Mouse (Mus musculus) MEL (cell line): ENCODE measurements around the gene Brd3os. TPM values are rescaled to one million over a fixed set of nuclear protein-coding genes. Genes with fewer than 3 reads are reported as not detected.

ENCODE experiments used
- DNase-seq: peaks from one replicate; pipeline ENCODE4 v3.0.0; 2011; ENCODE audit warnings: low read depth, low spot score
- H3K27ac ChIP-seq: 2 replicates; pipeline ENCODE4 v1.5.1; 2012; ENCODE audit warnings: low read depth, mild to moderate bottlenecking, control low read depth, low read length, moderate library complexity; ENCODE audit not compliant: control insufficient read depth
- H3K27me3 ChIP-seq, 2 experiments: fragments of 150-350 bp in 1 of 2; sonication (generic) in 1 of 2; 2 replicates each; pipeline ENCODE4 v1.6.1; 2012; ENCODE audit warnings: low read length in 2 of 2, mild to moderate bottlenecking in 2 of 2, improper control_type of control experiment in 1 of 2, moderate library complexity in 1 of 2; ENCODE audit not compliant: insufficient read depth in 2 of 2, control insufficient read depth in 1 of 2
- H3K36me3 ChIP-seq, 2 experiments: 2 replicates each; pipeline ENCODE4 v1.6.1; 2012 to 2014; ENCODE audit warnings: low read length in 2 of 2, improper control_type of control experiment in 1 of 2, inconsistent platforms in 1 of 2, mild to moderate bottlenecking in 1 of 2; ENCODE audit not compliant: insufficient read depth in 2 of 2, control insufficient read depth in 1 of 2
- H3K4me1 ChIP-seq, 2 experiments: fragments of 150-350 bp in 1 of 2; sonication (generic) in 1 of 2; 2 replicates each; pipeline ENCODE4 v1.6.1; 2012; ENCODE audit warnings: low read length in 2 of 2, improper control_type of control experiment in 1 of 2, mild to moderate bottlenecking in 1 of 2; ENCODE audit not compliant: insufficient read depth in 2 of 2, control insufficient read depth in 1 of 2
- H3K4me3 ChIP-seq, 2 experiments: fragments of 150-350 bp in 1 of 2; sonication (generic) in 1 of 2; 2 replicates each; pipeline ENCODE4 v1.5.1; 2012; ENCODE audit warnings: low read depth in 2 of 2, low read length in 2 of 2, mild to moderate bottlenecking in 2 of 2, moderate library complexity in 2 of 2, control low read depth in 1 of 2, improper control_type of control experiment in 1 of 2; ENCODE audit not compliant: control insufficient read depth in 1 of 2, insufficient read depth in 1 of 2
- H3K79me2 ChIP-seq: 2 replicates; pipeline ENCODE4 v1.6.1; 2012; ENCODE audit warnings: mild to moderate bottlenecking, low read length, moderate library complexity; ENCODE audit not compliant: control insufficient read depth, poor library complexity, insufficient read depth
- H3K9ac ChIP-seq: 2 replicates; pipeline ENCODE4 v1.6.1; 2012; ENCODE audit warnings: low read depth, mild to moderate bottlenecking, control low read depth, low read length, moderate library complexity; ENCODE audit not compliant: control insufficient read depth, poor library complexity, severe bottlenecking
- H3K9me3 ChIP-seq: fragments of 150-350 bp; sonication (generic); replicated peaks from 2 replicates; pipeline ENCODE4 v1.6.1; 2012; ENCODE audit warnings: mild to moderate bottlenecking, low read length, improper control_type of control experiment, moderate library complexity; ENCODE audit not compliant: insufficient read depth
- BHLHE40 ChIP-seq: IDR thresholded peaks from 2 replicates; pipeline ENCODE4 v1.6.1; 2012; ENCODE audit warnings: low read depth, mild to moderate bottlenecking, inconsistent platforms, low read length, improper control_type of control experiment, borderline replicate concordance
- CTCF ChIP-seq, 3 experiments: IDR thresholded peaks in 2 of 3; conservative IDR thresholded peaks in 1 of 3; 2 replicates each; pipeline ENCODE4 v1.5.1; 2011 to 2012; ENCODE audit warnings: low read length in 3 of 3, low read depth in 2 of 3, mild to moderate bottlenecking in 2 of 3, improper control_type of control experiment in 1 of 3, inconsistent platforms in 1 of 3, mixed read lengths in 1 of 3, moderate library complexity in 1 of 3; ENCODE audit not compliant: control insufficient read depth in 1 of 3, insufficient read depth in 1 of 3, poor library complexity in 1 of 3, severe bottlenecking in 1 of 3
- E2F4 ChIP-seq: IDR thresholded peaks from 2 replicates; pipeline ENCODE4 v1.6.1; 2011; ENCODE audit warnings: low read depth, low read length, improper control_type of control experiment, borderline replicate concordance
- EP300 ChIP-seq, 2 experiments: IDR thresholded peaks; 2 replicates each; pipeline ENCODE4 v1.6.1; 2011; ENCODE audit warnings: improper control_type of control experiment in 2 of 2, low read length in 2 of 2, low read depth in 1 of 2, mild to moderate bottlenecking in 1 of 2
- GATA1 ChIP-seq: IDR thresholded peaks from 2 replicates; pipeline ENCODE4 v1.6.1; 2011; ENCODE audit warnings: low read depth, low read length, improper control_type of control experiment
- JUND ChIP-seq: IDR thresholded peaks from 2 replicates; pipeline ENCODE4 v1.6.1; 2011; ENCODE audit warnings: low read depth, mild to moderate bottlenecking, improper control_type of control experiment, low read length
- MAX ChIP-seq: IDR thresholded peaks from 2 replicates; pipeline ENCODE4 v1.6.1; 2011; ENCODE audit warnings: low read length, improper control_type of control experiment
- MXI1 ChIP-seq: IDR thresholded peaks from 2 replicates; pipeline ENCODE4 v1.6.1; 2011; ENCODE audit warnings: mild to moderate bottlenecking, low read depth, low read length, improper control_type of control experiment
- NELFE ChIP-seq: IDR thresholded peaks from 2 replicates; pipeline ENCODE4 v1.6.1; 2011; ENCODE audit warnings: low read depth, low read length, improper control_type of control experiment
- POLR2A ChIP-seq, 2 experiments: IDR thresholded peaks; 2 replicates each; pipeline ENCODE4 v1.6.1; 2011 to 2012; ENCODE audit warnings: low read length in 2 of 2, mild to moderate bottlenecking in 2 of 2, control low read depth in 1 of 2, improper control_type of control experiment in 1 of 2, low read depth in 1 of 2, moderate library complexity in 1 of 2; ENCODE audit not compliant: control insufficient read depth in 1 of 2, insufficient read depth in 1 of 2, poor library complexity in 1 of 2
- SIN3A ChIP-seq: IDR thresholded peaks from 2 replicates; pipeline ENCODE4 v1.6.1; 2012; ENCODE audit warnings: low read length, improper control_type of control experiment, inconsistent platforms
- TAL1 ChIP-seq: IDR thresholded peaks from 2 replicates; pipeline ENCODE4 v1.6.1; 2012; ENCODE audit warnings: mild to moderate bottlenecking, inconsistent platforms, low read length, moderate library complexity, mixed read lengths
- TCF12 ChIP-seq: IDR thresholded peaks from 2 replicates; pipeline ENCODE4 v1.6.1; 2014; ENCODE audit warnings: low read depth, mild to moderate bottlenecking, inconsistent platforms, low read length, improper control_type of control experiment, moderate library complexity
- ZC3H11A ChIP-seq: IDR thresholded peaks from 2 replicates; pipeline ENCODE4 v1.6.1; 2012; ENCODE audit warnings: low read depth, mild to moderate bottlenecking, inconsistent platforms, low read length, improper control_type of control experiment
- ZMIZ1 ChIP-seq: IDR thresholded peaks from 2 replicates; pipeline ENCODE4 v1.6.1; 2012; ENCODE audit warnings: low read depth, mild to moderate bottlenecking, inconsistent platforms, low read length, improper control_type of control experiment, moderate library complexity
- ZNF384 ChIP-seq: IDR thresholded peaks from 2 replicates; pipeline ENCODE4 v1.6.1; 2012; ENCODE audit warnings: low read depth, mild to moderate bottlenecking, inconsistent platforms, low read length, improper control_type of control experiment
- polyA plus RNA-seq, 2 experiments: library from polyadenylated mRNA; stranded (reverse) in 1 of 2; unstranded in 1 of 2; fragments of >175 nt in 1 of 2; fragments of >200 nt in 1 of 2; gene quantifications; 2 replicates each; pipeline versions ENCODE4 v1.2.1 to v1.2.4; 2012; ENCODE audit warnings: low replicate concordance in 2 of 2, low read depth in 1 of 2; ENCODE audit not compliant: insufficient read length in 2 of 2, insufficient read depth in 1 of 2, missing spikeins in 1 of 2
- total RNA-seq: library from RNA; depleted of rRNA; stranded (reverse); fragments of 300-350 nt; gene quantifications from 2 replicates; pipeline ENCODE4 v1.2.3, GENCODE M21; 2012

Brd3os gene
- total and polyA plus RNA-seq, 3 experiments = 0.31 to 2.9 TPM; not detected in 1

DNA sequence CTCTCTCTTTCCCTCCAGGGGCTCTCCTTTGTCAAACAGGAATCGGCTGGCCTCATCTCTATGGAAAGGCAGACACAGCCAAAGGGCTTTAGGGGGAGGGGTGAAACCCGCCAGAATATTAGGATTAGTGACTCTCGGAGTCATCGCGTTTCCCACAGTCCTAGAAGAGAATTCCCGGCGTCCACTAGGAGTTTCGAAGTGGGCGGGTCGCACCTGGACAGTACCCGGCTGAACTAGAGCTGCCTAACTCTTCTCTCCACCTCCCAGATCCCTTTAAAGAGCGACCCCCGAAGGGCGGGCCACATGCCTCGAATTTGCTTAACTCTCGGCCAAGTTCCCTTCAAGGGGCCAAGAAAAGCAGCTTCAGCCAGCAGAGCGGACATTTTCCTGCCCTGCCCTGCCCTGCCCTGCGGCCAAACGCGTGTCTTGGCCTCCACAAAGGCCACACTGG is 16.9 kb upstream of the Brd3os start:
- Histone ChIP-seq H3K4me1 (peaks cover 3 to 12% of the 10 kb centered on the region in 2 experiments), H3K27ac (no peak overlapping the region), H3K9me3 (no peaks in the 10 kb centered on the region), H3K27me3 (no peaks in the 10 kb centered on the region), H3K79me2 (peaks cover 15% of the 10 kb centered on the region), H3K9ac (peak overlapping the region; percentile 87), H3K36me3 (peaks cover 0 to 11% of the 10 kb centered on the region in 2 experiments; a peak in 1 of 4 replicates), H3K4me3 (peak overlapping the region; percentile 67 to 88)
- TF ChIP-seq EP300 (IDR thresholded peaks at IDR 0.05; ENCODE audit: low read depth in 1 of 2, low read length in 2 of 2) = no peak
- TF ChIP-seq SIN3A = no peak
- no peak for TF ChIP-seq ZMIZ1
- no peak for TF ChIP-seq CTCF (IDR thresholded peaks at IDR 0.05 in 2 of 3, conservative IDR thresholded peaks at IDR 0.05 in 1 of 3; ENCODE audit: control insufficient read depth in 1 of 3, insufficient read depth in 1 of 3, low read depth in 2 of 3, low read length in 3 of 3, poor library complexity in 1 of 3, severe bottlenecking in 1 of 3)
- peak; percentile 19 for DNase-seq

DNA sequence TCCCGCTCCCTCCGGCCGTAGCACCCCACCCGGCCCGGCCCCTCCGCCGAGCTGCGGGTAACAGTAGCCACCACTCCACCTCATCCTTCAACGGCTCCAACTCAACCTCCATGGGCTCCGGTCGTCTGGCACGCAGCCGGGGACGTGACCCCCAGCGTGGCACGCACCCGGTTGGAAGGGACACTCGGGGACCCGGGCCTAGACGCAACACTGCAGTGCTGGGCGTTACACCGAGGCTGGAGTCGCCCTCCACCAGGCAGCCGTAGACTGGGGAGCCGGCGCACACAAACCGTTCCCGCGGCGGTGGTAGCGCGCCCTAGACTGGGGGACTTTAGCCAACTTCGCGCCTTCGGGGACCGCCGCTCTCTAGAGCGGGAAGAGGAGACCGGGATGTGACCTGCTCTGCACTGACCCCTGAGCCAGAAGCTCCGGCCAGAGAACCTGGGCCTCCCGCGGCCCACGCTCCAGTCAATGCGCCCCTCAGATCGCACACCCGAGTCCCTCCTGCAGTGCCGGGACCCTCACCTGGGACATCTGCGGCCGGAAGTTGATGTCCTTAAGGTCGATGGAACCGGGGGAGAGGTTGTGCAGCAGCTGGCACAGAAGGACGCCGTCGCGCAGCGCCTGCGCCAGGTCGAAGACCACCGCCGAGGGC is 16.2 kb upstream of the Brd3os start:
- Histone ChIP-seq H3K9me3 (no peaks in the 10 kb centered on the region), H3K79me2 (peaks cover 15% of the 10 kb centered on the region), H3K27me3 (no peaks in the 10 kb centered on the region), H3K9ac (peak overlapping the region; percentile 87), H3K4me1 (peaks cover 3 to 12% of the 10 kb centered on the region in 2 experiments), H3K27ac (no peak overlapping the region), H3K4me3 (peak overlapping the region; percentile 67 to 88), H3K36me3 (peaks cover 0 to 11% of the 10 kb centered on the region in 2 experiments; a peak in 1 of 4 replicates)
- TF ChIP-seq ZNF384 (no peak), BHLHE40 (no peak), TCF12 (no peak), JUND (no peak), E2F4 (no peak), SIN3A (no peak), EP300 (IDR thresholded peaks at IDR 0.05; ENCODE audit: low read depth in 1 of 2, low read length in 2 of 2) (no peak), POLR2A (IDR thresholded peaks at IDR 0.05; ENCODE audit: control insufficient read depth in 1 of 2, insufficient read depth in 1 of 2, low read depth in 1 of 2, low read length in 2 of 2, poor library complexity in 1 of 2) (no peak), GATA1 (no peak), MXI1 (no peak), TAL1 (no peak), CTCF (IDR thresholded peaks at IDR 0.05 in 2 of 3, conservative IDR thresholded peaks at IDR 0.05 in 1 of 3; ENCODE audit: control insufficient read depth in 1 of 3, insufficient read depth in 1 of 3, low read depth in 2 of 3, low read length in 3 of 3, poor library complexity in 1 of 3, severe bottlenecking in 1 of 3) (no peak)
- DNase-seq = peak; percentile 60

GRCm38 (mm10) chr2:27426406-27426854 is 15.7 kb upstream of the Brd3os start:
- Histone ChIP-seq H3K4me1 (peaks cover 3 to 7% of the 10 kb centered on the region in 2 experiments), H3K9ac (peak overlapping the region; percentile 87), H3K4me3 (peak overlapping the region; percentile 67 to 88), H3K27me3 (no peaks in the 10 kb centered on the region), H3K9me3 (no peaks in the 10 kb centered on the region), H3K36me3 (peaks cover 0 to 7% of the 10 kb centered on the region in 2 experiments; a peak in 1 of 4 replicates), H3K27ac (peak overlapping the region; percentile 5; the same call in 1 of the 2 replicates), H3K79me2 (peaks cover 15% of the 10 kb centered on the region)
- 0 out of 2 replicates have a peak, but pooled peaks have one; percentile 26 for TF ChIP-seq MXI1
- TF ChIP-seq ZC3H11A = no peak
- TF ChIP-seq MAX = peak; percentile 61; the same call in 1 of the 2 replicates
- peak; percentile 41 for TF ChIP-seq NELFE
- no peak for DNase-seq
